Mouse (Mus musculus): ENCODE data around the gene Rab20. TPM values are rescaled to one million over a fixed set of nuclear protein-coding genes. Genes with fewer than 3 reads are reported as not detected.
"Not testable (repeated sequence)": the region's sequence is repeated elsewhere in the genome, so short reads cannot be mapped to it uniquely, and the experiment has no call there.

The Rab20 gene
- polyA plus RNA-seq, 1 experiment from 2014 or later: 7.5 TPM

DNA sequence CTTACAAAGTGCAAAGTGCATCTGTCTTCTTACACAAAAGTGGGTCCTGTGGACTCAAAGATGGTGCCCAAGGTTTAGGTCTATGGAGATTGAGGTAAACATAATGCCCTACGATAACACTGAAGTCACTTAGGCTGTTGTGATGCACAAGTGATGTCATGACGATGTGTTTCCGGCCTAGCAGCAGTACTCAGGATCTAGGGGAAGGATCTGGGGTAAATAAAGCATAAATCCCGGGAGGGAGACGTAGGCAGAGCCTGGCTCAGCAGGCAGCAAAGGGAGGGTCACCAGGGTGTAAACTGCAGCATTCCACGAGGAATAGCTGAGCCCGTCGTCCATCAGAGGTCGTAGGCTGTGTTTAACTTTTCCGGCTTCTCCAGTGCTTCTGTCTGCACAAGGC is 30.4 kb upstream of the Rab20 start:
- H3K4me1 ChIP-seq (ENCODE audit: control insufficient read depth, insufficient read depth, low read length): no peaks in the 10 kb centered on the region
- no peaks in the 10 kb centered on the region for H3K27me3 ChIP-seq (ENCODE audit: control insufficient read depth, insufficient read depth, low read length)
- H3K27ac ChIP-seq (ENCODE audit: low read length): no peak overlapping the region
- H3K36me3 ChIP-seq (ENCODE audit: control insufficient read depth, insufficient read depth, low read length): peaks cover 39% of the 10 kb centered on the region
- no peak overlapping the region for H3K9ac ChIP-seq (ENCODE audit: low read length)
- no peak overlapping the region for H3K4me3 ChIP-seq (replicated peaks; ENCODE audit: low read length)
- no peaks in the 10 kb centered on the region for H3K9me3 ChIP-seq (replicated peaks; ENCODE audit: control insufficient read depth, low read length)
- no peak overlapping the region for H3K4me2 ChIP-seq (ENCODE audit: low read depth, low read length)
- ATAC-seq (ENCODE audit: insufficient read depth, low FRiP score): no peak
- WGBS: 71% methylated on average over 10 of the region's 10 CpGs

DNA sequence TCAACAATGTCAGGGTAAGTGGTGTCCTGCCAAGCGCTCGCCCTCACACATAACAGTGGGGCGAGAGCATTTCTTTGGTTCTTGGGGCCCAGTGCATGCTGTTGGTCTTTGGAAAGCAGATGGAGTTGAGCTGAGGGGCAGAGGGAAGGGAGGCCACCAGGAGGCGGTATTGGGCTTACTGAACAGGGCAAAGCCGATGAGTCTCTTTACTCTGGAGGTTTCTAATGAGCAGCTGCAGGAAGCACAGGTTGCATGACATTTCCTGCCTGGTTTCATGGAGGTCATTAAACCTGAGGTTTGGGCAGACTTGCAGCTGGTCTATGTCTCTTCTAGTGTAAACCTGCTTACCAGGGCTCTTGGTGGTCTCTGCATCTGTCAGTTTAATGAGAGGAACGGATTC is 28.3 kb upstream of the Rab20 start:
- Histone ChIP-seq H3K4me2 (ENCODE audit: low read depth, low read length) (no peak overlapping the region), H3K4me3 (replicated peaks; ENCODE audit: low read length) (no peak overlapping the region), H3K9me3 (replicated peaks; ENCODE audit: control insufficient read depth, low read length) (no peaks in the 10 kb centered on the region), H3K27ac (ENCODE audit: low read length) (no peak overlapping the region), H3K36me3 (ENCODE audit: control insufficient read depth, insufficient read depth, low read length) (peaks cover 29% of the 10 kb centered on the region), H3K9ac (ENCODE audit: low read length) (no peak overlapping the region), H3K27me3 (ENCODE audit: control insufficient read depth, insufficient read depth, low read length) (no peaks in the 10 kb centered on the region), H3K4me1 (ENCODE audit: control insufficient read depth, insufficient read depth, low read length) (no peaks in the 10 kb centered on the region)
- WGBS: 63% methylated on average over 6 of the region's 6 CpGs
- no peak for ATAC-seq (ENCODE audit: insufficient read depth, low FRiP score)

GRCm38 (mm10) chr8:11506074-11506473 is 27.6 kb upstream of the Rab20 start:
- H3K9ac ChIP-seq (ENCODE audit: low read length): no peak overlapping the region
- H3K27ac ChIP-seq (ENCODE audit: low read length): no peak overlapping the region
- H3K27me3 ChIP-seq (ENCODE audit: control insufficient read depth, insufficient read depth, low read length): no peaks in the 10 kb centered on the region
- WGBS: 83% methylated on average over 14 of the region's 14 CpGs
- no peak for ATAC-seq (ENCODE audit: insufficient read depth, low FRiP score)
- H3K4me1 ChIP-seq (ENCODE audit: control insufficient read depth, insufficient read depth, low read length): no peaks in the 10 kb centered on the region
- H3K4me2 ChIP-seq (ENCODE audit: low read depth, low read length): no peak overlapping the region
- no peak overlapping the region for H3K4me3 ChIP-seq (replicated peaks; ENCODE audit: low read length)
- H3K36me3 ChIP-seq (ENCODE audit: control insufficient read depth, insufficient read depth, low read length): peaks cover 28% of the 10 kb centered on the region
- no peaks in the 10 kb centered on the region for H3K9me3 ChIP-seq (replicated peaks; ENCODE audit: control insufficient read depth, low read length)

DNA sequence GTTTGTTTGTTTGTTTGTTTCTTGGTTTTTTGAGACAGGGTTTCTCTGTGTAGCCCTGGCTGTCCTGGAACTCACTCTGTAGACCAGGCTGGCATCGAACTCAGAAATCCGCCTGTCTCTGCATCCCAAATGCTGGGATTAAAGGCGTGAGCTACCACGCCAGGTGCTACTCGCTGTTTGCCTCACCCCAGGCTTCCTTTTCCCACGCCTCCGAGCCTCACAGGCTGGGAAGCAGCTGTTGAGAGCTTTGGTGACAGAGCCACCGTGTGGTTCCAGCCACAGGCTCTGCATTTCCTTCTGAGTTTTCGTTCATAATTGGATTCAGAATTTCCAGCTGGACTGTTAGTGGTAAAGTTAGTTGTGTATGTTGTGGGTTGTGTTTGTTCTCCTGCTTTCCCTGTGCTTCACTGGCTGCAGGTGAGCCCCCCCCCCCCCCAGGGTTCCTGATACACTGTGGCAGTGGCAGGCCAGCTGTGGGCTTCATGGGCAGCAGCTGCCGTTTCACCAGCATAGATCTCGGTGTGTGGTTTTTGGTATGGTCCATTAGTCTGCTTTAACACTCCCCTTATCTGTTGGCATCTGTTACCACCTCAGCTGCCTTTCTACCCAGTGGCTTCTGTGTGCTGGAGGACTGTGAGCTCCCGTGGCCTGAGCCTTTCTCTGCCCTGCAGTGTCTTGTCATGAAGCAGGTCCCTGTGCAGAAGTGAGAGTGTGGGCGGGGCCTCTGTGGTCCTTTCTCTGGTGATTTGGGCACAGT is 25.1 kb upstream of the Rab20 start:
- peaks cover 4% of the 10 kb centered on the region; the same call in 1 of the 2 replicates for H3K4me1 ChIP-seq (ENCODE audit: control insufficient read depth, insufficient read depth, low read length)
- H3K27me3 ChIP-seq (ENCODE audit: control insufficient read depth, insufficient read depth, low read length): no peaks in the 10 kb centered on the region
- WGBS: 84% methylated on average over 13 of the region's 13 CpGs
- no peak overlapping the region for H3K9ac ChIP-seq (ENCODE audit: low read length)
- no peak overlapping the region for H3K4me3 ChIP-seq (replicated peaks; ENCODE audit: low read length)
- peaks cover 16% of the 10 kb centered on the region for H3K36me3 ChIP-seq (ENCODE audit: control insufficient read depth, insufficient read depth, low read length)
- ATAC-seq (ENCODE audit: insufficient read depth, low FRiP score): no peak
- H3K4me2 ChIP-seq (ENCODE audit: low read depth, low read length): no peak overlapping the region
- H3K27ac ChIP-seq (ENCODE audit: low read length): no peak overlapping the region
- H3K9me3 ChIP-seq (replicated peaks; ENCODE audit: control insufficient read depth, low read length): no peaks in the 10 kb centered on the region

DNA sequence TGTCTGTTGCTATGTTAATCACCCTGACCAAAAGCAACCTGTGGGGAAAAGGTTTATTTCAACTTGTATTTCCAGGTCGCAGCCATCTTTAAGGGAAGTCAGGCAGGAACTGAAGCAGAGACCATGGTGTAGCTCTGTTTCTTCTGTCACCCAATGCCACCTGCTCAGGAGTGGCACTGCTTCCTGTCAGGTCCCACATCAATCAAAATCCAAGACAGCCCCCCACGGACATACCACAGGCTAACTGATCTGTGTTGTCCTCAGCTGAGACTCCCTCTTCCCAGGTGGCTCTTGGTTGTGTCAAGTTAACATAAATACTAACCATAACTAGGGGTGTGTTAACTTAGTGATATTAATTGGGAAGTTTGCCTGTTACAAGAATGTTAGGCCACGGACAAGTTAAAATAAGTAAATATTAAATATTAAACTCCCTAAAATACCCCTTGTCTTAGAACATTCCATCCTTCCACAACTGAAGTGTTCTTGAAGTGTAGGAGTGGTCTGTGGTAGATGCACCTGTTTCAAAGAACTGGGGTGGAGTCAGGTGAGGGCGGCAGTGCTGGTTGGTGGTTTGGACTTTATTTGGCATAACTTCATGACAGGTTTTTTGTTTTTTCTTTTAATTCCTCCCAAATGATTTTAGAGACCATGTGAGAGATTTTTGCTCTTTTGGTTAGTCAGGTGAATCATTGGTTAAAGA is 20.4 kb upstream of the Rab20 start:
- no peak overlapping the region for H3K4me3 ChIP-seq (replicated peaks; ENCODE audit: low read length)
- no peaks in the 10 kb centered on the region for H3K36me3 ChIP-seq (ENCODE audit: control insufficient read depth, insufficient read depth, low read length)
- ATAC-seq (ENCODE audit: insufficient read depth, low FRiP score): no peak
- H3K9me3 ChIP-seq (replicated peaks; ENCODE audit: control insufficient read depth, low read length): no peaks in the 10 kb centered on the region
- no peaks in the 10 kb centered on the region for H3K27me3 ChIP-seq (ENCODE audit: control insufficient read depth, insufficient read depth, low read length)
- no peak overlapping the region for H3K9ac ChIP-seq (ENCODE audit: low read length)
- peak overlapping the region; percentile 71; the same call in 1 of the 2 replicates for H3K4me2 ChIP-seq (ENCODE audit: low read depth, low read length)
- 78% methylated on average over 4 of the region's 4 CpGs for WGBS
- no peak overlapping the region for H3K27ac ChIP-seq (ENCODE audit: low read length)
- H3K4me1 ChIP-seq (ENCODE audit: control insufficient read depth, insufficient read depth, low read length): peaks cover 15% of the 10 kb centered on the region

GRCm38 (mm10) chr8:11498281-11498680 is 19.8 kb upstream of the Rab20 start:
- H3K9ac ChIP-seq (ENCODE audit: low read length): peak overlapping the region; percentile 94
- 62% methylated on average over 12 of the region's 12 CpGs for WGBS
- peak overlapping the region; percentile 71 for H3K4me2 ChIP-seq (ENCODE audit: low read depth, low read length)

GRCm38 (mm10) chr8:11497017-11497990 is 18.8 kb upstream of the Rab20 start, which contains the start of gene Naxd:
Gene Naxd, plus strand, starts transcription at chr8:11497506.
- Histone ChIP-seq H3K4me1 (ENCODE audit: control insufficient read depth, insufficient read depth, low read length) (peaks cover 15% of the 10 kb centered on the region), H3K27me3 (ENCODE audit: control insufficient read depth, insufficient read depth, low read length) (no peaks in the 10 kb centered on the region), H3K4me2 (ENCODE audit: low read depth, low read length) (peak within 1 kb of the TSS; percentile 79), H3K4me3 (replicated peaks; ENCODE audit: low read length) (peak within 1 kb of the TSS; percentile 89), H3K9ac (ENCODE audit: low read length) (peak within 1 kb of the TSS; percentile 94), H3K36me3 (ENCODE audit: control insufficient read depth, insufficient read depth, low read length) (no peaks in the 10 kb centered on the region), H3K9me3 (replicated peaks; ENCODE audit: control insufficient read depth, low read length) (no peaks in the 10 kb centered on the region), H3K27ac (ENCODE audit: low read length) (peak within 1 kb of the TSS; percentile 66; the same call in 1 of the 2 replicates)
- 3% methylated on average over 73 of the region's 73 CpGs for WGBS
- peak; percentile 99 for ATAC-seq (ENCODE audit: insufficient read depth, low FRiP score)

More at GRCm38 (mm10) chr8:11498281-11498680, 19.8 kb upstream of the Rab20 start:
- ATAC-seq (ENCODE audit: insufficient read depth, low FRiP score): no peak
- no peak overlapping the region for H3K27ac ChIP-seq (ENCODE audit: low read length)
- no peaks in the 10 kb centered on the region for H3K27me3 ChIP-seq (ENCODE audit: control insufficient read depth, insufficient read depth, low read length)
- H3K9me3 ChIP-seq (replicated peaks; ENCODE audit: control insufficient read depth, low read length): no peaks in the 10 kb centered on the region
- H3K4me1 ChIP-seq (ENCODE audit: control insufficient read depth, insufficient read depth, low read length): peaks cover 15% of the 10 kb centered on the region
- peak overlapping the region; percentile 89 for H3K4me3 ChIP-seq (replicated peaks; ENCODE audit: low read length)
- H3K36me3 ChIP-seq (ENCODE audit: control insufficient read depth, insufficient read depth, low read length): no peaks in the 10 kb centered on the region

DNA sequence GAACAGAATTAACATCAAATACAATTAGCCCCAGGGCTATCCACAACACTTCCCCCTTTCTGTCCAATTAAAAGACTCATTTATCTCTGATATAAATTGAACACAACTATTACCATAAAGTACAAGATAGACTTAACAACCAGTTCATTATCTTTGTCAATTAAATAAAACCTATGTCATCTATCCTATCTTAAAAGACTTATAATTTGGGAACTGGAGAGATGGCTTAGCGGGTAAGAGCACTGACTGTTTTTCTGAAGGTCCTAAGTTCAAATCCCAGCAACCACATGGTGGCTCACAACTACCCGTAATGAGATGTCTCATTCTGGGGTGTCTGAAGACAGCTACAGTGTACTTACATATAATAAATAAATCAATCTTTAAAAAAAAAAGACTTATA is 13.8 kb upstream of the Rab20 start:
- not testable (repeated sequence) for H3K4me2 ChIP-seq (ENCODE audit: low read depth, low read length); ATAC-seq (ENCODE audit: insufficient read depth, low FRiP score); H3K27me3 ChIP-seq (ENCODE audit: control insufficient read depth, insufficient read depth, low read length); H3K4me1 ChIP-seq (ENCODE audit: control insufficient read depth, insufficient read depth, low read length); H3K9ac ChIP-seq (ENCODE audit: low read length); H3K4me3 ChIP-seq (replicated peaks; ENCODE audit: low read length); H3K9me3 ChIP-seq (replicated peaks; ENCODE audit: control insufficient read depth, low read length); H3K27ac ChIP-seq (ENCODE audit: low read length); H3K36me3 ChIP-seq (ENCODE audit: control insufficient read depth, insufficient read depth, low read length)
- WGBS: 79% methylated on average over 2 of the region's 2 CpGs

Measured in stomach, embryonic 16.5 days (tissue).